Mouse (Mus musculus): ENCODE data around the gene Krtap4-2.
"Not testable (repeated sequence)": the region's sequence is repeated elsewhere in the genome, so short reads cannot be mapped to it uniquely, and the experiment has no call there.

Gene Krtap4-2

GRCm38 (mm10) chr11:99609126-99609525 lies 25.8 kb downstream of the Krtap4-2 start:
- TF ChIP-seq CTCF (conservative IDR thresholded peaks at IDR 0.05; ENCODE audit: low read length) = no peak
- TF ChIP-seq POU5F1 (IDR thresholded peaks at IDR 0.05; ENCODE audit: borderline replicate concordance, low read length) = no peak
- no peak for TF ChIP-seq NANOG (IDR thresholded peaks at IDR 0.05; ENCODE audit: borderline replicate concordance, low read length)
- no peaks in the 10 kb centered on the region for H3K4me1 ChIP-seq (replicated peaks; ENCODE audit: low read depth, low read length)
- no peak overlapping the region for H3K4me3 ChIP-seq (replicated peaks; ENCODE audit: low read length)
- no peaks in the 10 kb centered on the region for H3K9me3 ChIP-seq (ENCODE audit: low read length)
- no peaks in the 10 kb centered on the region for H3K27me3 ChIP-seq (ENCODE audit: insufficient read depth, low read length)
- no peaks in the 10 kb centered on the region for H3K36me3 ChIP-seq (ENCODE audit: insufficient read depth, low read length)

GRCm38 (mm10) chr11:99603208-99603607 lies 31.7 kb downstream of the Krtap4-2 start, which contains the start of gene Gm11938:
Gene Gm11938 (minus strand): TSS chr11:99603308.
- H3K36me3 ChIP-seq (ENCODE audit: insufficient read depth, low read length); H3K4me1 ChIP-seq (replicated peaks; ENCODE audit: low read depth, low read length); H3K9me3 ChIP-seq (ENCODE audit: low read length); H3K27me3 ChIP-seq (ENCODE audit: insufficient read depth, low read length); H3K4me3 ChIP-seq (replicated peaks; ENCODE audit: low read length): not testable (repeated sequence)

GRCm38 (mm10) chr11:99597742-99598141 lies 37.1 kb downstream of the Krtap4-2 start, which contains the start of gene Krtap9-3:
Gene Krtap9-3 (minus strand): TSS chr11:99598105.
- H3K27me3 ChIP-seq (ENCODE audit: insufficient read depth, low read length); H3K4me3 ChIP-seq (replicated peaks; ENCODE audit: low read length): not testable (repeated sequence)

GRCm38 (mm10) chr11:99590981-99591380 lies 43.9 kb downstream of the Krtap4-2 start, which contains the start of gene Krtap1-3:
Gene Krtap1-3 (minus strand): TSS chr11:99591339.
- no peaks in the 10 kb centered on the region for H3K36me3 ChIP-seq (ENCODE audit: insufficient read depth, low read length)
- H3K4me1 ChIP-seq (replicated peaks; ENCODE audit: low read depth, low read length) = no peaks in the 10 kb centered on the region
- H3K9me3 ChIP-seq (ENCODE audit: low read length) = no peaks in the 10 kb centered on the region
- no peak for TF ChIP-seq NANOG (IDR thresholded peaks at IDR 0.05; ENCODE audit: borderline replicate concordance, low read length)
- no peak for TF ChIP-seq POU5F1 (IDR thresholded peaks at IDR 0.05; ENCODE audit: borderline replicate concordance, low read length)
- no peak for TF ChIP-seq CTCF (conservative IDR thresholded peaks at IDR 0.05; ENCODE audit: low read length)
- H3K4me3 ChIP-seq (replicated peaks; ENCODE audit: low read length) = no peak within 1 kb of the TSS
- no peaks in the 10 kb centered on the region for H3K27me3 ChIP-seq (ENCODE audit: insufficient read depth, low read length)

More at GRCm38 (mm10) chr11:99597742-99598141, 37.1 kb downstream of the Krtap4-2 start, which contains the start of gene Krtap9-3:
- H3K36me3 ChIP-seq (ENCODE audit: insufficient read depth, low read length); H3K9me3 ChIP-seq (ENCODE audit: low read length); H3K4me1 ChIP-seq (replicated peaks; ENCODE audit: low read depth, low read length): not testable (repeated sequence)

GRCm38 (mm10) chr11:99585096-99585495 lies 49.8 kb downstream of the Krtap4-2 start:
- H3K4me3 ChIP-seq (replicated peaks; ENCODE audit: low read length) = no peak overlapping the region
- H3K36me3 ChIP-seq (ENCODE audit: insufficient read depth, low read length) = no peaks in the 10 kb centered on the region
- no peaks in the 10 kb centered on the region for H3K9me3 ChIP-seq (ENCODE audit: low read length)
- TF ChIP-seq NANOG (IDR thresholded peaks at IDR 0.05; ENCODE audit: borderline replicate concordance, low read length) = no peak
- no peak for TF ChIP-seq POU5F1 (IDR thresholded peaks at IDR 0.05; ENCODE audit: borderline replicate concordance, low read length)
- TF ChIP-seq CTCF (conservative IDR thresholded peaks at IDR 0.05; ENCODE audit: low read length) = no peak
- no peaks in the 10 kb centered on the region for H3K4me1 ChIP-seq (replicated peaks; ENCODE audit: low read depth, low read length)
- no peaks in the 10 kb centered on the region for H3K27me3 ChIP-seq (ENCODE audit: insufficient read depth, low read length)
